Mouse (Mus musculus) hindbrain, embryonic 10.5 days (tissue): ENCODE measurements at regions not wholly inside any gene's neighbourhood (a gene's known extent, or its start where the extent isn't known, plus 50 kb on each side); places are given as distances from the start of the nearest gene placed in this dataset.
A peak's percentile ranks its signal among the peaks of the same experiment; 100 is the strongest.

Source experiments
- DNase-seq: peaks from one replicate; pipeline ENCODE4 v3.0.0-alpha.2; 2017; ENCODE audit warnings: low spot score
- H3K27ac ChIP-seq: fragments of 300-500 bp; sonication (generic); 2 replicates; pipeline ENCODE4 v1.5.1; 2016; ENCODE audit warnings: mild to moderate bottlenecking, moderate library complexity
- H3K27me3 ChIP-seq: fragments of 300-500 bp; sonication (generic); 2 replicates; pipeline ENCODE4 v1.6.1; 2016; ENCODE audit warnings: mild to moderate bottlenecking; ENCODE audit not compliant: poor library complexity, insufficient read depth, severe bottlenecking
- H3K36me3 ChIP-seq: fragments of 300-500 bp; sonication (generic); 2 replicates; pipeline ENCODE4 v1.6.1; 2016; ENCODE audit warnings: mild to moderate bottlenecking, moderate library complexity
- H3K4me1 ChIP-seq: fragments of 300-500 bp; sonication (generic); replicated peaks from 2 replicates; pipeline ENCODE4 v1.6.1; 2016; ENCODE audit warnings: mild to moderate bottlenecking
- H3K4me3 ChIP-seq: fragments of 300-500 bp; sonication (generic); 2 replicates; pipeline ENCODE4 v1.5.1; 2016; ENCODE audit warnings: mild to moderate bottlenecking, moderate library complexity
- H3K9me3 ChIP-seq: fragments of 300-500 bp; sonication (generic); 2 replicates; pipeline ENCODE4 v1.6.1; 2016; ENCODE audit warnings: mild to moderate bottlenecking, moderate library complexity
- WGBS: fragments of 180-500 bp; shearing (Covaris S2); methylation state at CpG from one replicate; pipeline ENCODE4 v1.1.7; 2016; 5-methylcytosine and 5-hydroxymethylcytosine counted together

DNA sequence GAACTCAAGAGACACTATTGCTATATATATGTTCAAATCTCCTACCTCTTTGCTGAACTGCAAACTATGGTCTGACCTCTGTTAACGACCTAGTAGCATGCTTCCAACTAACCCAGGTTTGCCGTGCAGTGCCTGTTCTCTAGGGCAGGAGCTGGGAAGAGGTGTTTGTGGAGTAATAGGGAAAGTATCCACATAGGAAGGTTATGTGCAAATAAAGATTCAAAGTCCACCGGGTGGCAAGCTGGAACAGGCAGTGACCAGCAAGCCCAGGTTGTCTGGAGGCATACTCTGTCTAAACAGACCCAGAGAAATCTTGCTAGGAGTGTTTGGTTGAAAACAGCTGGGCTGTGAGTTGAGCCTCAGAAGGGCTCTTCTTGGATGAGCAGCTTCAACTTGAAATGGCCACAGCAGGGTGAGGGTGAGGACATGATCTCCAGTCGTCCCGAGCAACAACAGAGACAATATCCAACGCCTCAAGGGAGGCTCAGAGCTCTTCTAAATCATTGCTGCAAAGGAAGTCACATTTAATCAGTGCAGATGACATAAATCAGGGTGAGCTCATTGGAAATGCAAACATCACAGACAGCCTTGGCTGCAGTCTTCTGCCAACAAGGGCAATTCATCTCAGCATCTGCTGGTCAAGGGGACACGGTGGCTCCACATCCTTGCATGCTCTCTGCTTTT, 846.7 kb downstream of the Synb start:
- 76% methylated on average over 7 of the region's 7 CpGs for WGBS
- Histone ChIP-seq H3K4me1 (no peaks in the 10 kb centered on the region; the same call in 1 of the 2 replicates), H3K9me3 (no peaks in the 10 kb centered on the region), H3K36me3 (no peaks in the 10 kb centered on the region), H3K27ac (no peak overlapping the region), H3K4me3 (no peak overlapping the region), H3K27me3 (no peaks in the 10 kb centered on the region)
- DNase-seq: no peak

DNA sequence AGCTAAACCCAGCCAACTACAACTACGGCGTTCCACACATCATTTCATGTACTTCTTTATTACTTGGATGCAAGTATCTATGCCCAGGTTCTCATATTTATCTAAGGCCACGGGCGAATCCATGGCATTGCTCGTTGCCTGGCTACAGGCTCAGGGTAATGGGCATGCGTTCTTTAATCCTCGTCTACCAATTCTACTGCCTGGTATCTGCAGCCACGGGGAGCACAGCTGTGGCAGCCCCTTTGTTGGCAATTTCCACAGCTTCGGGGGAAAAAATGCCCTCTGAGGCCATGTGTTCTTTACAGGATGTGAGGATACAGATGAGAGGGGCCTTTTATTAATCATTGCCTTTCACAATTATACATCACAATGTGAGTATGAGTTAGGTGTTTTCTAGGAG, 860.8 kb downstream of the Synb start:
- Histone ChIP-seq H3K36me3 (no peaks in the 10 kb centered on the region), H3K4me1 (no peaks in the 10 kb centered on the region), H3K27me3 (no peaks in the 10 kb centered on the region), H3K27ac (no peak overlapping the region), H3K9me3 (no peaks in the 10 kb centered on the region), H3K4me3 (no peak overlapping the region)
- 86% methylated on average over 9 of the region's 9 CpGs for WGBS
- DNase-seq: no peak

DNA sequence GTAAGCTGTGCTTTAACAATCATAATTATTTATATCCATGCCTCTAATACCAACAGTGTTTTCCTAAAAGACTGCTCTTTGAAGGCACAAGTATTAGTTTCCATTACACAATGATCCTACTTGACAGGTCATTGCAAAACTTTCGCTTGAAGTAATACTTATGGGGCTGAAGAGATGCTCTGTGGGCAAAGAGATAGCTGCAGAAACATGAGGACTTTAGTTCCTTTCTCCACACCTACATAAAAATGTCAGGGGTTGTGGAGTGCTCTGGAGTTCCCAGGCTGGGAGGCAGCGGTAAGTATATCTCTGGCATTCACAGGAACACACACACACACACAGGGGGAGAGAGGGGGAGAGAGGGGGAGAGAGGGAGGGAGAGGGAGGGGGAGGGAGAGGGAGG, 862.0 kb downstream of the Synb start:
- H3K27ac ChIP-seq: no peak overlapping the region
- 87% methylated on average over 2 of the region's 2 CpGs for WGBS
- DNase-seq: no peak
- H3K4me1 ChIP-seq: no peaks in the 10 kb centered on the region
- no peak overlapping the region for H3K4me3 ChIP-seq
- H3K9me3 ChIP-seq: no peaks in the 10 kb centered on the region
- no peaks in the 10 kb centered on the region for H3K27me3 ChIP-seq
- H3K36me3 ChIP-seq: no peaks in the 10 kb centered on the region

DNA sequence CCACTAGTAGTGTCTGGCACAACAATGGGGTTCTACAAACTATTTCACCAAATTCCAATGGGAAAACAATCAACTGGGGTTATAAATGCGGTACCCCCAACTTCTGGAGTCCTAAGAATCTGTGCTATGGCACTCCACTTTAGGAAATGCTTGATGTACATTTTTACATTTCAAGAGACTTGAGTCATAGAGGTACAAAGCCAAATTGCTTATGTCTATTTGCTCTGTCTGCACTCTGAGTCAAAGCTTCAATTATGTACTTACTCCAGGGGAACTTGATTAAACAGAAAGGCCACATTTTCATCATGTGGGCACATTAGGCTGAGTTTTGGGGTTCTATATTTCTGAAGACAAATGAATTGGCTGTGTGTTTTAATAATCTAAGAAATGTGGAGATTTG, 866.9 kb downstream of the Synb start:
- Histone ChIP-seq H3K4me3 (no peak overlapping the region), H3K27me3 (no peaks in the 10 kb centered on the region), H3K36me3 (no peaks in the 10 kb centered on the region), H3K4me1 (no peaks in the 10 kb centered on the region), H3K9me3 (0 out of 2 replicates have a peak, but pooled peaks cover 1% of the 10 kb centered on the region), H3K27ac (no peak overlapping the region)
- 89% methylated on average over 1 of the region's 1 CpGs for WGBS
- no peak for DNase-seq

DNA sequence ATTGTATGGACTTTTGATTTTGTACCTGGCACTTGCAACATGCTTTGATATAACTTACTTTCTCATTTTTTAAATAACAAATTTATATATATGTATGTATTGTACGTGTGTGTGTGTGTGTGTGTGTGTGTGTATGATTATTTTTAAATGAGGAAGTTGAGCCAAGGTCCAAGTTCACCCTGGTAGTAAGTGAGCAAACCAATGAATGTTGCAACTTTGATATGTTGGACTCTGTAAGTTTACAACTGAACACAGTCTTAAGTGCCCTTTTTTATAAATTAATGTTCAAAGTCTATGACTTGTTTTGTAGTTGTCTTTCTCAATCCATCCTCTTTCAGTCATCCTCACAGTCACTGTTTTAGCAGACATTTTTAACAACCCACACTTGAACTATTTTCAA, 901.7 kb downstream of the Synb start:
- H3K9me3 ChIP-seq: no peaks in the 10 kb centered on the region
- peak overlapping the region; percentile 78 for H3K27ac ChIP-seq
- H3K36me3 ChIP-seq: no peaks in the 10 kb centered on the region
- no peaks in the 10 kb centered on the region for H3K27me3 ChIP-seq
- H3K4me3 ChIP-seq: no peak overlapping the region
- no peak for DNase-seq
- WGBS: 88% methylated on average over 1 of the region's 1 CpGs
- H3K4me1 ChIP-seq: peaks cover 32% of the 10 kb centered on the region

DNA sequence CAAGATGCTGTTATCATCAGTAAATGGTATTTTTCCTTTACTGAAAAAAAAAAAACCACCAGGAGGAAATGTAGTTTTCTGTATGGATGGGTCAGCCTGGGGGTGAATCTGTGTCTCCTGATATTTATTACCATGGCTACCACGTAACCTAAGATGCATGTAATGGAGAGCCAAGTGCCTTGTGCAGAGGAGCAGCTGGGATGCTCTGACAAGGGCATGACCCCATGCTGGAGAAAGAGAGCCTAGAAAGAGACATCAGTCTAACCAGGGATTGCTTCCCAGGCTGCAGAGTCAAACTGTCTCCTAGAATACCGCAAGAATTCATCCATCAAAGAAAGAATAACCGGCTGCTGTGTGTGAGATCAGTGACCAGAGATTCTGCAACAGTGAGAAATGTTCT, 902.2 kb downstream of the Synb start:
- Histone ChIP-seq H3K27me3 (no peaks in the 10 kb centered on the region), H3K9me3 (no peaks in the 10 kb centered on the region), H3K36me3 (no peaks in the 10 kb centered on the region), H3K27ac (peak overlapping the region; percentile 78), H3K4me1 (peaks cover 32% of the 10 kb centered on the region), H3K4me3 (no peak overlapping the region)
- peak; percentile 67 for DNase-seq
- 17% methylated on average over 3 of the region's 3 CpGs for WGBS

DNA sequence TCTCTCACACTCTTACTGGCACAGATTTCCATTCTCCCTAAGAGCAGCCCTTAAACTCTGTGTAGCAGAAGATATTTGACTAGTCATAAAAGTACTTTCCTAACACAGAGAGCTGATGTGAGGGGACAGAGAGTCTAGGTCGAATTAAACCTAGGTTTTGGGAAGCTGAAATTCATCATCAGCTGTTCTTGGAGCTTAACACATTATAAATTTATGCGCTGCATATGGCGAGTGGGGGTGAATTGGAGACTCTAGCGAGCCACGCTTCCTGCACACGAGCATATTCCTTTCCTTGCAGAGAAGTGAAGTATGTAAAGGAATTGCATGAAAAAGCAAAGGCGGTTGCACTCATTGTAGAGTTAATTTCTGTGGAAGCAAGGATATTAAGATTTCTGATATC, 912.4 kb downstream of the Synb start:
- H3K4me1 ChIP-seq: peaks cover 6% of the 10 kb centered on the region; the same call in 1 of the 2 replicates
- peak overlapping the region; percentile 16; the same call in 1 of the 2 replicates for H3K27ac ChIP-seq
- H3K4me3 ChIP-seq: no peak overlapping the region
- H3K27me3 ChIP-seq: no peaks in the 10 kb centered on the region
- no peaks in the 10 kb centered on the region for H3K9me3 ChIP-seq
- DNase-seq: no peak
- 79% methylated on average over 7 of the region's 7 CpGs for WGBS
- H3K36me3 ChIP-seq: no peaks in the 10 kb centered on the region

DNA sequence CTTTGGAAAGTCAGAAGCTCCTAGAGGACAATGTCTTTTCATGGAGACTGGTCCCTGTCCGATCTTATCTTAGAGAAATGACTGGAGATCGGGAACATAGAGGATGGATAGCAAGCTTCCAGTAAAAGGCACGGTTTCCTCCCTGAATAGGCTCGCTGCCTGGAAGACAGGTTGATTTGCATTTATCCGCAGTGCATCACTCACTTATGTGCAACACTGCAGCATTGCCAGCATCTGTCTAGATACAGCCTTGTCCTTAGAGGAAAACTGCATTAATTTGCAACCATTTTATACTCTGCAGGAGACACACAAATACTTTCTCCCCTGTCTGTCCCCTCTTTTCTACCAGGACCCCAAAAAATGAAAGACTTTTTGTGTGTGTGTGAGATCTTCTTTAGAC, 926.4 kb downstream of the Synb start:
- Histone ChIP-seq H3K27ac (no peak overlapping the region), H3K9me3 (no peaks in the 10 kb centered on the region), H3K4me1 (0 out of 2 replicates have a peak, but pooled peaks cover 2% of the 10 kb centered on the region), H3K36me3 (no peaks in the 10 kb centered on the region), H3K4me3 (no peak overlapping the region), H3K27me3 (no peaks in the 10 kb centered on the region)
- WGBS: 82% methylated on average over 5 of the region's 5 CpGs
- DNase-seq: no peak

DNA sequence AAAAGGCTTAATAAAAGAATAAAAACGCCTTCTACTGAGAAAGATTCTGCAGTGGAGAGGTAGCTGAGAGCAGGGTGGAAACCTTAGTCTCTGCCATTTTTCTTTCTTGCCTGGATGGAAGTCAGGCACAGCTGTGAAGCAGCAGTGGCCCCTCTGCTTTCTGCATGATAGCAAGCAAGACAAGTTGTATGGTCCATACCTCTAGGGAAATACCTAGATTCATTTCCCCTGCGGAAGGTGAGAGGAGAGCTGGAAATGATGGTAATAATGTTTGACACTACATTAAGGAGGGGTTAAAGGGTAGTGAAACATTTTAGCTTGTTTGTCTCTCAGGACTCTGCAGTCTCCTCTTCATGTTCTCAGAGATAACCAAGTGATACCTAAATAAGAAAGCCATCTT, 930.2 kb downstream of the Synb start:
- H3K4me3 ChIP-seq: no peak overlapping the region
- H3K27me3 ChIP-seq: no peaks in the 10 kb centered on the region
- H3K36me3 ChIP-seq: no peaks in the 10 kb centered on the region
- no peak overlapping the region for H3K27ac ChIP-seq
- no peaks in the 10 kb centered on the region for H3K9me3 ChIP-seq
- 0 out of 2 replicates have a peak, but pooled peaks cover 2% of the 10 kb centered on the region for H3K4me1 ChIP-seq
- no peak for DNase-seq
- WGBS: 79% methylated on average over 2 of the region's 2 CpGs

DNA sequence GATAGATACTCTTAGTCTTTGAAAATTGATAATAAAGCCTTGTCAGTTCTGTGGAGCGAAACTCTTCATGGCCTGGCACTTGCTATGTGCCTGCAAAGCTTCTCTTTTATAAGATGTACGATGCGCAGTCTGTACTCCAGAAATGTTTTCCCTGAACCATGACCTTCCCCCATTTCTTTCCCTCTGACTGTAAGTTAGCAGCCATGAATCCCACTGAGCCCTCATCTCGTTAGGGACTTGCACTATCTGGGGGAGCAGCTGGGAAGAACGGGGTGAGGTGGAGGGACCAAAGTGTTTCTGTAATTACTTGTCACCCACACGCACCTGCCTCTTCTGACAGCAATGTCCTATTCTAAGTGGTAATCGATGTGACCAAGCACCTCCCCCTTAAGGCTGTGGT, 932.1 kb downstream of the Synb start:
- DNase-seq: peak; percentile 15
- Histone ChIP-seq H3K36me3 (no peaks in the 10 kb centered on the region), H3K27me3 (no peaks in the 10 kb centered on the region), H3K4me3 (no peak overlapping the region), H3K4me1 (0 out of 2 replicates have a peak, but pooled peaks cover 2% of the 10 kb centered on the region), H3K27ac (no peak overlapping the region), H3K9me3 (no peaks in the 10 kb centered on the region)
- WGBS: 69% methylated on average over 7 of the region's 7 CpGs

DNA sequence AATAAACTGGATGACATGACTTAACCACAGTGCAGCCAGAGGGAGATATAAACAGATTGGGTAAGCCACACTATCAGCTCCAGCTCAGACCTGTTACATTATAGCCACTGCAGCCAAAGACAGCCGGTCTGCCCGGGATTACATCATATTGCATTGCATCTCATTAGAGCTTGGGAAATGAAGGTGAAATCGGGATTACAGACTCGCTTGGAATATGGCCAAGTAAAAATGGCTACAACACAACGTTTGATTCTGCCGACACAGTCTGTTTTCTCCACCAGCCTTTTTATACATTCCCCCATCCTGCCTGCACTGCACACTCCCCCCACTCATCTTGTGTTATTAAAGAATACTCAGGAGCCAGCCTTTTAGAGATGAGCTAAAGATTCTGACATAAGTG, 932.6 kb downstream of the Synb start:
- 0 out of 2 replicates have a peak, but pooled peaks cover 2% of the 10 kb centered on the region for H3K4me1 ChIP-seq
- no peak overlapping the region for H3K4me3 ChIP-seq
- H3K27ac ChIP-seq: no peak overlapping the region
- no peaks in the 10 kb centered on the region for H3K9me3 ChIP-seq
- no peaks in the 10 kb centered on the region for H3K27me3 ChIP-seq
- WGBS: 86% methylated on average over 6 of the region's 6 CpGs
- DNase-seq: no peak
- no peaks in the 10 kb centered on the region for H3K36me3 ChIP-seq

DNA sequence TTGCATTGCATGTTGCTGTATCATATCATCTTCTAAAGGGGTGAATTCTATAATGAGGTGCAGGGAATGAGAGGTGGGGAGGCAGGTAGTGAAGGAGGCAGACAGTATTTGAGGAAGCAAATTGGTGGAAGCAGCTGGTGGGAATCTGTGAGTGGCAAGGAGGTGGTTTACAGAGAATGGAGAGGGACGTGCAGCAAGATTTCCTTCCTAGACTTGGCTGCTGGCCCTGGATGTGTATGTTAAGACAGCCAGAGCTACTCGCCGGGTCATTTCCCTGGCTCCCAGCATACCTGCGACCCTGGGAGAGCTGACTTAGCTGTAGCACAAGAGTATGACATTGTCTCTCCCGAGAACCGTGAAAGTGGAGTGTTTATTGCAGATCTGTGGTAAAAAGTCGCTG, 937.7 kb downstream of the Synb start:
- H3K4me1 ChIP-seq: 0 out of 2 replicates have a peak, but pooled peaks cover 5% of the 10 kb centered on the region
- no peaks in the 10 kb centered on the region for H3K9me3 ChIP-seq
- H3K27ac ChIP-seq: peak overlapping the region; percentile 56; the same call in 1 of the 2 replicates
- no peaks in the 10 kb centered on the region for H3K36me3 ChIP-seq
- no peak for DNase-seq
- H3K4me3 ChIP-seq: no peak overlapping the region
- no peaks in the 10 kb centered on the region for H3K27me3 ChIP-seq
- WGBS: 86% methylated on average over 7 of the region's 7 CpGs

DNA sequence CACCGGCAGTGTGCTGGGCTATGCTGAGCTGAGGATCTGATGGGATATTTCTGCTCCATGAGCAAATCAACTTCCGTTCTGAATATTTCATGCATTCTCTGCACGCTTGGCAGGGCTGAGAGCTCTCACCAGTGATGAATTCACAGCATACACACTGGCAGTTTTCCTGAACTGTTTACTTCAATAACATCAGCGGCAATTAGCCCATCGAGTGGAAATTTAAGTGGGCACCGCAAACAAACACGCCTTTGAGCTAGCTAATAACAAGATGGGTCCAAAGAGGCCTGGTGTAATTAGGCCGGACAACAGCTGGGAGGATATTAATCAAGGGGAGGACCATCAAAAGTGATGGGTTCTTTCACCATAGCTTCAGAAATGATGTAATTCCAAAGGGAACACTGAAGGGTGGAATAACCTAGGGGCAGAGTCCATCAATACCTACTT, 938.6 kb downstream of the Synb start:
- Histone ChIP-seq H3K4me1 (0 out of 2 replicates have a peak, but pooled peaks cover 5% of the 10 kb centered on the region), H3K36me3 (no peaks in the 10 kb centered on the region), H3K9me3 (no peaks in the 10 kb centered on the region), H3K4me3 (no peak overlapping the region), H3K27ac (no peak overlapping the region), H3K27me3 (no peaks in the 10 kb centered on the region)
- no peak for DNase-seq
- 80% methylated on average over 8 of the region's 8 CpGs for WGBS

DNA sequence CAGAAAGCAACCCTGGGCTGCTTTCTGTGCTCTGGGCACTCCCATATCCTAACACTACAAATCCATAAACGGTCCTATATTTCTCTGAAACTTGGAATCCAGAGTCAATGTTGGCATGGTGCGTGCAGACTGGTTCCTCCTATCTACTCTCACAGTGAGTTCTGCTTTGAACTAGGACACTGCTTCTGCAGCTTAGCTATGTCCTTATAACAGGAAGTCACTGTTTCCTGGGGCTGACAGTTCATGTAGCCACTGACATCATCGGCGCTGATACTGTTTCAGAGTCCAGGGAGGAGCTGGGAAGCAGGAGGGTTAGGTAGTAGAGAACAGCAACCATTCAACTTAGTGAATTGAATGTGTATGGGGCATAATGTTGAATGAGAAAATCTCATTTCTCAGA, 948.6 kb downstream of the Synb start:
- 78% methylated on average over 4 of the region's 4 CpGs for WGBS
- Histone ChIP-seq H3K27ac (no peak overlapping the region), H3K4me1 (no peaks in the 10 kb centered on the region), H3K36me3 (no peaks in the 10 kb centered on the region), H3K4me3 (no peak overlapping the region), H3K9me3 (no peaks in the 10 kb centered on the region), H3K27me3 (no peaks in the 10 kb centered on the region)
- no peak for DNase-seq
